Mouse (Mus musculus) layer of hippocampus, adult 6 months (tissue): ENCODE results near the gene Polh. TPM values are rescaled to one million over a fixed set of nuclear protein-coding genes. Genes with fewer than 3 reads are reported as not detected.

Experiments
- long read RNA-seq, 2 experiments: library from polyadenylated mRNA; unstranded; transcript quantifications; one replicate each; pipeline ENCODE4 v2.0.0; 2019 to 2020
- microRNA-seq: library from miRNA; unstranded; fragments of <30 nt; microRNA quantifications from one replicate; pipeline ENCODE4 v1.2.0, GENCODE M21; 2020
- polyA plus RNA-seq: library from polyadenylated mRNA; unstranded; fragments of <200 nt; fragmentation: Nextera tagmentation; gene quantifications from 2 replicates; pipeline ENCODE4 v1.2.3, GENCODE M21; 2021

Gene Polh
- polyA plus RNA-seq: 2.2 and 3.6 TPM in 2 replicates
- long read RNA-seq, experiment 1, partial matches to known transcripts: 0 of 6 reads
- long read RNA-seq, experiment 1, other reads (novel, unspliced or antisense): 4 of 6 reads
- long read RNA-seq, experiment 2, partial matches to known transcripts: 2 of 6 reads
- long read RNA-seq, experiment 2, other reads (novel, unspliced or antisense): 0 of 6 reads

GRCm38 (mm10) chr17:46202421-46203071 lies at the start of gene Polh, which contains the start of gene Xpo5:
TSS of gene Polh (minus strand) at chr17:46202645.
TSS of gene Xpo5 (plus strand) at chr17:46202782.

GRCm38 (mm10) chr17:46247512-46248188 lies 45.2 kb upstream of the Polh start, which contains the start of the genes Polr1c and Yipf3:
TSS of gene Polr1c (minus strand) at chr17:46248054.
TSS of gene Yipf3 (plus strand) at chr17:46248080.

GRCm38 (mm10) chr17:46160686-46161085 lies 41.8 kb downstream of the Polh start, which contains the start of gene Gtpbp2:
TSS of gene Gtpbp2 (plus strand) at chr17:46161032.

GRCm38 (mm10) chr17:46152847-46153782 lies 49.3 kb downstream of the Polh start, which contains the start of gene Mad2l1bp:
TSS of gene Mad2l1bp (minus strand) at chr17:46153553.

GRCm38 (mm10) chr17:46143578-46144423 lies 58.6 kb downstream of the Polh start, which contains the start of gene Rsph9:
TSS of gene Rsph9 (minus strand) at chr17:46144216.

Small RNA genes within 50 kb of the gene (microRNA-seq; reads per million reads assigned to microRNA genes)
- not detected for gene Mir693

Other genes starting within 250 kb of the Polh start
- gene Vegfa, start 170.3 kb downstream of the Polh start, polyA plus RNA-seq: 2.5 and 3.0 TPM in 2 replicates
- gene Mrps18a, start 91.7 kb downstream of the Polh start, polyA plus RNA-seq: 198 and 201 TPM in 2 replicates
- 94.1 and 109 TPM in 2 replicates for gene Rsph9, start 58.4 kb downstream of the Polh start, polyA plus RNA-seq
- gene Mad2l1bp, start 49.1 kb downstream of the Polh start, polyA plus RNA-seq: 15.0 and 15.3 TPM in 2 replicates
- 5.0 and 6.7 TPM in 2 replicates for gene Gtpbp2, start 41.6 kb downstream of the Polh start, polyA plus RNA-seq
- 8.4 and 8.7 TPM in 2 replicates for gene Xpo5, start 137 bp upstream of the Polh start, polyA plus RNA-seq
- gene Polr1c, start 45.4 kb upstream of the Polh start, polyA plus RNA-seq: 36.0 and 40.2 TPM in 2 replicates
- 178 and 188 TPM in 2 replicates for gene Yipf3, start 45.4 kb upstream of the Polh start, polyA plus RNA-seq
- gene Lrrc73, start 50.9 kb upstream of the Polh start, polyA plus RNA-seq: 10.2 and 12.3 TPM in 2 replicates
- 10.8 and 16.4 TPM in 2 replicates for gene Tjap1, start 80.4 kb upstream of the Polh start, polyA plus RNA-seq
- 5.4 and 8.6 TPM in 2 replicates for gene Dlk2, start 94.8 kb upstream of the Polh start, polyA plus RNA-seq
- 2.7 and 3.1 TPM in 2 replicates for gene Abcc10, start 125.7 kb upstream of the Polh start, polyA plus RNA-seq
- 2.5 and 3.3 TPM in 2 replicates for gene Zfp318, start 181.1 kb upstream of the Polh start, polyA plus RNA-seq
- gene Crip3, start 226.3 kb upstream of the Polh start, polyA plus RNA-seq: 0.18 TPM in 1 of 2 replicates, not detected in the other
- gene Slc22a7, start 235.8 kb upstream of the Polh start, polyA plus RNA-seq: 0.26 TPM in 1 of 2 replicates, not detected in the other